18 mouse cellular contexts compared by ENCODE assay signal in genomic region chr15:51395961-51396360, GRCm38 (mm10).
A peak's percentile ranks its signal among the peaks of the same experiment; 100 is the strongest.
DNase-seq lines count a peak whose midpoint lies in the region; ATAC-seq and TF ChIP-seq lines count a peak whose summit lies in the region.
"Had no signal": no experiment of that assay in that cellular context is flagged by ENCODE, and none has a peak within 500 bp of the region (broad histone marks: within the 10 kb centered on the region; RNA-seq: fewer than 3 reads in every experiment).

No protein-coding gene starts in this region.

- 0 out of 2 replicates have a peak, but pooled peaks have one; percentile 26 for ATAC-seq in frontal cortex, adult (ENCODE audit: low TSS enrichment)
- ATAC-seq in limb, embryonic 14.5 days (ENCODE audit: low FRiP score, low read depth) = peak; percentile 67; the same call in 1 of the 2 replicates
- peak; percentile 57; the same call in 1 of the 2 replicates for ATAC-seq in embryonic facial prominence, embryonic 14.5 days (ENCODE audit: low read depth)
- ATAC-seq: CD4-positive, CD25-positive, alpha-beta regulatory T cell, adult 4 months; forebrain, embryonic 13.5 days; intestine, embryonic 16.5 days had no signal

- H3K27ac ChIP-seq in limb, embryonic 14.5 days (replicated peaks; ENCODE audit: low read depth, low read length) = no peak overlapping the region
- no peak overlapping the region for H3K27ac ChIP-seq in limb, embryonic 10.5 days
- H3K27ac ChIP-seq in embryonic facial prominence, embryonic 14.5 days (replicated peaks; ENCODE audit: low read depth, low read length) = no peak overlapping the region
- H3K27ac ChIP-seq: forebrain, embryonic 13.5 days; heart, embryonic 15.5 days; hindbrain, embryonic 15.5 days had no signal

- no peaks in the 10 kb centered on the region for H3K4me1 ChIP-seq in limb, embryonic 14.5 days (ENCODE audit: control insufficient read depth, insufficient read depth, low read length)
- peaks cover 8% of the 10 kb centered on the region; the same call in 1 of the 2 replicates for H3K4me1 ChIP-seq in limb, embryonic 10.5 days
- 0 out of 2 replicates have a peak, but pooled peaks cover 2% of the 10 kb centered on the region for H3K4me1 ChIP-seq in embryonic facial prominence, embryonic 14.5 days (ENCODE audit: control insufficient read depth, insufficient read depth, low read length)
- H3K4me1 ChIP-seq: forebrain, embryonic 13.5 days; heart, embryonic 15.5 days; hindbrain, embryonic 15.5 days had no signal

- WGBS in limb, embryonic 14.5 days = 64% methylated on average over 8 of the region's 8 CpGs
- whole genome bisulfite sequencing in limb, embryonic 10.5 days = 81% methylated on average over 8 of the region's 8 CpGs
- 68% methylated on average over 8 of the region's 8 CpGs for WGBS in embryonic facial prominence, embryonic 14.5 days

- H3K9ac ChIP-seq in limb, embryonic 14.5 days (ENCODE audit: low read depth, low read length, severe bottlenecking) = no peak overlapping the region
- no peak overlapping the region for H3K9ac ChIP-seq in embryonic facial prominence, embryonic 14.5 days (ENCODE audit: low read depth, low read length)
- H3K9ac ChIP-seq: forebrain, embryonic 13.5 days; heart, embryonic 15.5 days; hindbrain, embryonic 15.5 days had no signal

- TF ChIP-seq POLR2A in limb, embryonic 14.5 days (IDR thresholded peaks at IDR 0.05; ENCODE audit: borderline replicate concordance, extremely low read depth, insufficient read depth, insufficient read length) = no peak

- H3K9me3 ChIP-seq in limb, embryonic 14.5 days (ENCODE audit: control insufficient read depth, low read length) = no peaks in the 10 kb centered on the region
- no peaks in the 10 kb centered on the region for H3K9me3 ChIP-seq in limb, embryonic 10.5 days (replicated peaks)
- H3K9me3 ChIP-seq in embryonic facial prominence, embryonic 14.5 days (ENCODE audit: control insufficient read depth, low read length) = no peaks in the 10 kb centered on the region
- H3K9me3 ChIP-seq: forebrain, embryonic 13.5 days; G1E; heart, embryonic 15.5 days; hindbrain, embryonic 15.5 days had no signal

- H3K27me3 ChIP-seq in limb, embryonic 14.5 days (ENCODE audit: control insufficient read depth, insufficient read depth, low read length) = no peaks in the 10 kb centered on the region
- H3K27me3 ChIP-seq in limb, embryonic 10.5 days (ENCODE audit: low read depth, poor library complexity, severe bottlenecking) = no peaks in the 10 kb centered on the region
- H3K27me3 ChIP-seq in embryonic facial prominence, embryonic 14.5 days (replicated peaks; ENCODE audit: control insufficient read depth, insufficient read depth, low read length) = no peaks in the 10 kb centered on the region
- H3K27me3 ChIP-seq: forebrain, embryonic 13.5 days; heart, embryonic 15.5 days; hindbrain, embryonic 15.5 days had no signal

- DNase-seq in frontal cortex, postnatal 10 days (ENCODE audit: low spot score in 2 of 2) = no peak
- no peak for DNase-seq in limb, embryonic 14.5 days (ENCODE audit: low spot score)
- DNase-seq in limb, embryonic 10.5 days (ENCODE audit: low spot score) = no peak
- DNase-seq in embryonic facial prominence, embryonic 14.5 days (ENCODE audit: low spot score) = peak; percentile 46
- DNase-seq in adrenal gland, adult (ENCODE audit: inconsistent age in 2 of 2, low spot score in 1 of 2) = no peak
- DNase-seq: adrenal gland, postnatal 10 days; cerebellum, adult 18-20 months; cerebellum, adult 9-11 months; cerebellum, postnatal 36 days; gastrocnemius, postnatal 14 days; kidney, adult 8-10 months had no signal

- no peak overlapping the region for H3K4me2 ChIP-seq in limb, embryonic 14.5 days (replicated peaks; ENCODE audit: low read depth, low read length, severe bottlenecking)
- no peak overlapping the region for H3K4me2 ChIP-seq in embryonic facial prominence, embryonic 14.5 days (ENCODE audit: low read depth, low read length)
- H3K4me2 ChIP-seq: forebrain, embryonic 13.5 days; heart, embryonic 15.5 days; hindbrain, embryonic 15.5 days had no signal

- no peak overlapping the region for H3K4me3 ChIP-seq in limb, embryonic 14.5 days (replicated peaks; ENCODE audit: low read length)
- no peak overlapping the region for H3K4me3 ChIP-seq in limb, embryonic 10.5 days
- no peak overlapping the region for H3K4me3 ChIP-seq in embryonic facial prominence, embryonic 14.5 days (ENCODE audit: low read depth, low read length)
- H3K4me3 ChIP-seq: forebrain, embryonic 13.5 days; heart, embryonic 15.5 days; hindbrain, embryonic 15.5 days had no signal

- no peaks in the 10 kb centered on the region for H3K36me3 ChIP-seq in limb, embryonic 14.5 days (ENCODE audit: control insufficient read depth, insufficient read depth, low read length)
- H3K36me3 ChIP-seq in limb, embryonic 10.5 days = no peaks in the 10 kb centered on the region
- no peaks in the 10 kb centered on the region for H3K36me3 ChIP-seq in embryonic facial prominence, embryonic 14.5 days (ENCODE audit: control insufficient read depth, insufficient read depth, low read length)
- H3K36me3 ChIP-seq: G1E; heart, embryonic 15.5 days; hindbrain, embryonic 15.5 days had no signal
